Mouse (Mus musculus) stomach, embryonic 15.5 days (tissue): ENCODE results near the gene Edem1. TPM values are rescaled to one million over a fixed set of nuclear protein-coding genes. Genes with fewer than 3 reads are reported as not detected.
A peak's percentile ranks its signal among the peaks of the same experiment; 100 is the strongest.
"Not testable (repeated sequence)": the region's sequence is repeated elsewhere in the genome, so short reads cannot be mapped to it uniquely, and the experiment has no call there.

Experiments used
- ATAC-seq: fragments of 200-750 bp; cut with Nextera tagmentation; 2 replicates; pipeline ENCODE4 v1.8.0; 2017; ENCODE audit warnings: low read depth, moderate number of reproducible peaks, moderate TSS enrichment; ENCODE audit not compliant: insufficient read depth, low FRiP score
- H3K27ac ChIP-seq: fragments of 300-500 bp; sonication (generic); 2 replicates; pipeline ENCODE4 v1.5.1; 2015; ENCODE audit warnings: mild to moderate bottlenecking, inconsistent platforms
- H3K27me3 ChIP-seq: fragments of 300-500 bp; sonication (generic); replicated peaks from 2 replicates; pipeline ENCODE4 v1.6.1; 2015; ENCODE audit warnings: inconsistent platforms
- H3K36me3 ChIP-seq: fragments of 300-500 bp; sonication (generic); 2 replicates; pipeline ENCODE4 v1.6.1; 2015; ENCODE audit warnings: inconsistent platforms
- H3K4me1 ChIP-seq: fragments of 300-500 bp; sonication (generic); 2 replicates; pipeline ENCODE4 v1.6.1; 2015; ENCODE audit warnings: inconsistent platforms
- H3K4me2 ChIP-seq: fragments of 300-500 bp; sonication (generic); 2 replicates; pipeline ENCODE4 v1.6.1; 2015; ENCODE audit warnings: mild to moderate bottlenecking, inconsistent platforms
- H3K4me3 ChIP-seq: fragments of 300-500 bp; sonication (generic); replicated peaks from 2 replicates; pipeline ENCODE4 v1.5.1; 2015; ENCODE audit warnings: inconsistent platforms
- H3K9ac ChIP-seq: fragments of 300-500 bp; sonication (generic); 2 replicates; pipeline ENCODE4 v1.6.1; 2015; ENCODE audit warnings: inconsistent platforms
- H3K9me3 ChIP-seq: fragments of 300-500 bp; sonication (generic); 2 replicates; pipeline ENCODE4 v1.6.1; 2016; ENCODE audit warnings: inconsistent platforms
- WGBS: fragments of 180-500 bp; shearing (Covaris S2); methylation state at CpG from one replicate; pipeline ENCODE4 v1.1.7; 2015; 5-methylcytosine and 5-hydroxymethylcytosine counted together
- polyA plus RNA-seq: library from polyadenylated mRNA; unstranded; fragments of >200 nt; fragmentation: Nextera tagmentation; extraction: Ambion mirVana; gene quantifications from 2 replicates; pipeline ENCODE4 v1.2.1, GENCODE M21; 2015

The Edem1 gene
- polyA plus RNA-seq, 1 experiment from 2014 or later = 71.9 TPM

GRCm38 (mm10) chr6:108852088-108852670 is 23.7 kb downstream of the Edem1 start:
- H3K27ac ChIP-seq = no peak overlapping the region
- 86% methylated on average over 8 of the region's 8 CpGs for WGBS
- no peaks in the 10 kb centered on the region for H3K9me3 ChIP-seq
- H3K4me1 ChIP-seq = no peaks in the 10 kb centered on the region
- peaks cover 35% of the 10 kb centered on the region for H3K36me3 ChIP-seq
- H3K4me3 ChIP-seq = no peak overlapping the region
- H3K9ac ChIP-seq = no peak overlapping the region
- no peak overlapping the region for H3K4me2 ChIP-seq
- no peaks in the 10 kb centered on the region for H3K27me3 ChIP-seq
- ATAC-seq = no peak

DNA sequence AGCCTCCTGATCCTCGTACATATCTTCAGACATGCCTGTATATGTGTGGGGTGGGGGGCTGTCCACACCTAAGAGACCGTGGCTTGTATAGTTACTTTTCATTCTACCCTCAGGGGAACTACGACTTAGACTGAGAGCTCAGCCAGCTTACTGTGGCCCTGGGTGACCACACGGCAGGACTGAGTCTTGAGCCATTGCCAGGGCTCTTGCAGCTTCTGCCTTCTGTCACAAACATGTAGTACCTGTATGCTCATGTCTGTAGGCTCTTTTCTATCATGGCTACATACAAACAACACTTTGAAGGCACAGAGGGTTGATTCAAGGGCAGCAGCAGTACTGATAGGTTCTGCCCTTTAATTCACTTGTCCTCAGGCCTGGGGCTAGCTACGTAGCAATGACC is 24.5 kb downstream of the Edem1 start:
- H3K27ac ChIP-seq = no peak overlapping the region
- no peak for ATAC-seq
- 92% methylated on average over 5 of the region's 5 CpGs for WGBS

GRCm38 (mm10) chr6:108858583-108858982 is 30.1 kb downstream of the Edem1 start:
- no peak overlapping the region for H3K27ac ChIP-seq
- ATAC-seq = no peak
- 96% methylated on average over 9 of the region's 9 CpGs for WGBS

More for the DNA sequence above, 24.5 kb downstream of the Edem1 start:
- Histone ChIP-seq H3K36me3 (peaks cover 35% of the 10 kb centered on the region), H3K9ac (no peak overlapping the region), H3K4me1 (no peaks in the 10 kb centered on the region), H3K27me3 (no peaks in the 10 kb centered on the region), H3K4me3 (no peak overlapping the region), H3K9me3 (no peaks in the 10 kb centered on the region), H3K4me2 (no peak overlapping the region)

DNA sequence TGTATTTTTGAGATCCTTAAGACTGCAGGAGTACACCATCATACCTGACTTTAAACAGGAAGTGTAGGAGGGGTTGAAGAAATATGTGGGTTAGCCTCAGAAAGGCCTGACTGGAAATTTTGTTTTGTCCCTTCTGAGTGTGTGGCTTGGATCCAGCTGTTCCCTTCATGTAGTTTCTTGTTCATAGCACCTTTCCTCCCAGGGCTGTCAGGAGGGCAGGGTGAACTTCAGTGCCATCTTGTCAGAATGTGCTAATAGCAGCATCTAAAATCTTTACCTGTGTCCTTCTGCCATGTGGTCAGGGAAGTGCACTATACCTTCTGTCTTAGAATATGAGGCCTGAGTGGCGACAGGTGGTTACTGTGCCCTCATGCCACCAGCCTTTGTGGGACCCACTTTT is 32.8 kb downstream of the Edem1 start:
- Histone ChIP-seq H3K4me3 (no peak overlapping the region), H3K9me3 (no peaks in the 10 kb centered on the region), H3K4me1 (no peaks in the 10 kb centered on the region), H3K27me3 (no peaks in the 10 kb centered on the region), H3K36me3 (no peaks in the 10 kb centered on the region), H3K27ac (no peak overlapping the region), H3K4me2 (no peak overlapping the region), H3K9ac (no peak overlapping the region)
- WGBS = 87% methylated on average over 1 of the region's 1 CpGs
- ATAC-seq = no peak

More at GRCm38 (mm10) chr6:108858583-108858982, 30.1 kb downstream of the Edem1 start:
- H3K4me2 ChIP-seq = no peak overlapping the region
- no peaks in the 10 kb centered on the region for H3K4me1 ChIP-seq
- no peak overlapping the region for H3K9ac ChIP-seq
- no peaks in the 10 kb centered on the region for H3K9me3 ChIP-seq
- peaks cover 12% of the 10 kb centered on the region for H3K36me3 ChIP-seq
- H3K4me3 ChIP-seq = no peak overlapping the region
- H3K27me3 ChIP-seq = no peaks in the 10 kb centered on the region

DNA sequence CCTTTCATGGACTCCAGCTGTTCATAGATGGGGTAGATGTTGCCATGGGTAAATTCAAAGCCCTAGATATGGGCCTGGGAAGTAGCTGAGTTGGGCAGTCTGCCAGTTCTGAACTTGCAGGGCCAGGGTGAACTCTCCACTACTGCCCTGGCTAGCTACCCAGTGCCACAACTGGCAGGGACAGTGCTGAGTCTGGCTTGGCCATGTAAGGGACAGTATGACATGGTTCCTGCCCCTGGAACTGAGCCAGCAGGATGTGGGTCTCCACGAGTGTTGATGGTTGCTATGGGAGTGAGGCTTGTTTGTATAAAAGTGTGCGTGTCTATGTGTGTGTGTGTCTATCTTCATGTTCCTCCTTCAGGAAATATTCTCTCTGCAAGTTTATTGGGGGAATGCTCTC is 34.1 kb downstream of the Edem1 start:
- Histone ChIP-seq H3K27ac (no peak overlapping the region), H3K9me3 (no peaks in the 10 kb centered on the region), H3K4me2 (no peak overlapping the region), H3K36me3 (no peaks in the 10 kb centered on the region), H3K27me3 (no peaks in the 10 kb centered on the region), H3K4me1 (no peaks in the 10 kb centered on the region), H3K4me3 (no peak overlapping the region), H3K9ac (no peak overlapping the region)
- 70% methylated on average over 2 of the region's 2 CpGs for WGBS
- no peak; the same call in 1 of the 2 replicates for ATAC-seq

- no peaks in the 10 kb centered on the region for H3K36me3 ChIP-seq
- peak; percentile 63; the same call in 1 of the 2 replicates for ATAC-seq
- H3K4me1 ChIP-seq = no peaks in the 10 kb centered on the region
- no peaks in the 10 kb centered on the region for H3K9me3 ChIP-seq
- H3K9ac ChIP-seq = no peak overlapping the region
- H3K27me3 ChIP-seq = no peaks in the 10 kb centered on the region
- H3K27ac ChIP-seq = no peak overlapping the region
- no peak overlapping the region for H3K4me2 ChIP-seq
- H3K4me3 ChIP-seq = no peak overlapping the region
- WGBS = 64% methylated on average over 5 of the region's 5 CpGs
Observed at GRCm38 (mm10) chr6:108866317-108866716, 37.9 kb downstream of the Edem1 start.

- H3K4me3 ChIP-seq, H3K4me1 ChIP-seq, H3K4me2 ChIP-seq, H3K36me3 ChIP-seq, H3K27me3 ChIP-seq, H3K27ac ChIP-seq, ATAC-seq, H3K9me3 ChIP-seq, H3K9ac ChIP-seq: not testable (repeated sequence)
- 30% methylated on average over 2 of the region's 2 CpGs for WGBS
Observed at GRCm38 (mm10) chr6:108869031-108869430, 40.6 kb downstream of the Edem1 start.

DNA sequence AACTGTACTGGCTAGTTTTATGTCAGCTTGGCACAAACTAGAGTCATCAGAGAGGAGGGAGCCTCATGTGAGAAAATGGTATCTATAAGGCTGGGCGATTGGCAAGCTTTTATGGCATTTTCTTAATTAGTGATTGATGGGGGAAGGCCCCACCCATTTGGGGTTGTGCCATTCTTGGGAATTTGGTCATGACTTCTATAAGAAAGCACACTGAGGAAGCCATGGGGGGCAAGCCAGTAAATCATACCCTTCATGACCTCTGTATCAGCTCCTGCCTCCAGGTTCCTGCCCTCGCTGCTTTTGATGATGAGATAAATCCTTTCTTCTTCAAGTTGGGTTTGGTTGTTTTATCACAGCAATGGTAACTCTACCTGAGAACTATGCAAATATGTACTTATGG is 42.0 kb downstream of the Edem1 start:
- Histone ChIP-seq H3K36me3 (no peaks in the 10 kb centered on the region), H3K27me3 (no peaks in the 10 kb centered on the region), H3K4me1 (no peaks in the 10 kb centered on the region), H3K27ac (no peak overlapping the region), H3K4me2 (no peak overlapping the region), H3K4me3 (no peak overlapping the region), H3K9me3 (no peaks in the 10 kb centered on the region), H3K9ac (no peak overlapping the region)
- WGBS = 72% methylated on average over 2 of the region's 2 CpGs
- ATAC-seq = no peak

- no peak overlapping the region for H3K27ac ChIP-seq
- no peak overlapping the region for H3K9ac ChIP-seq
- no peak for ATAC-seq
- H3K27me3 ChIP-seq = no peaks in the 10 kb centered on the region
- H3K9me3 ChIP-seq = no peaks in the 10 kb centered on the region
- no peak overlapping the region for H3K4me2 ChIP-seq
- WGBS = 85% methylated on average over 4 of the region's 4 CpGs
- H3K4me1 ChIP-seq = no peaks in the 10 kb centered on the region
- H3K36me3 ChIP-seq = no peaks in the 10 kb centered on the region
- no peak overlapping the region for H3K4me3 ChIP-seq
Observed at GRCm38 (mm10) chr6:108871251-108871650, 42.8 kb downstream of the Edem1 start.

GRCm38 (mm10) chr6:108875344-108875743 is 46.9 kb downstream of the Edem1 start:
- Histone ChIP-seq H3K36me3 (no peaks in the 10 kb centered on the region), H3K27me3 (no peaks in the 10 kb centered on the region), H3K4me2 (no peak overlapping the region), H3K4me1 (no peaks in the 10 kb centered on the region), H3K9me3 (no peaks in the 10 kb centered on the region), H3K27ac (no peak overlapping the region), H3K9ac (no peak overlapping the region), H3K4me3 (no peak overlapping the region)
- 77% methylated on average over 1 of the region's 1 CpGs for WGBS
- no peak for ATAC-seq

GRCm38 (mm10) chr6:108876052-108876451 is 47.6 kb downstream of the Edem1 start:
- Histone ChIP-seq H3K27ac (no peak overlapping the region), H3K9me3 (no peaks in the 10 kb centered on the region), H3K4me2 (no peak overlapping the region), H3K36me3 (no peaks in the 10 kb centered on the region), H3K9ac (no peak overlapping the region), H3K4me3 (no peak overlapping the region), H3K4me1 (no peaks in the 10 kb centered on the region), H3K27me3 (no peaks in the 10 kb centered on the region)
- ATAC-seq = no peak
- 49% methylated on average over 5 of the region's 5 CpGs for whole genome bisulfite sequencing

GRCm38 (mm10) chr6:108876486-108876885 is 48.0 kb downstream of the Edem1 start:
- no peak for ATAC-seq
- no peaks in the 10 kb centered on the region for H3K4me1 ChIP-seq
- H3K4me3 ChIP-seq = no peak overlapping the region
- H3K9ac ChIP-seq = no peak overlapping the region
- H3K27ac ChIP-seq = no peak overlapping the region
- H3K4me2 ChIP-seq = no peak overlapping the region
- no peaks in the 10 kb centered on the region for H3K27me3 ChIP-seq
- WGBS = 61% methylated on average over 2 of the region's 2 CpGs
- H3K36me3 ChIP-seq = no peaks in the 10 kb centered on the region
- no peaks in the 10 kb centered on the region for H3K9me3 ChIP-seq
